Mouse (Mus musculus) hematopoietic stem cell, adult 5-6 weeks (primary cell): ENCODE results near the gene Mrm3. TPM values are rescaled to one million over a fixed set of nuclear protein-coding genes. Genes with fewer than 3 reads are reported as not detected.

Experiments used
- total RNA-seq: library from RNA; stranded (forward); fragments of 172-1452, 232-1000 nt; gene quantifications from 2 replicates; pipeline ENCODE4 v1.2.3, GENCODE M21; 2017

The Mrm3 gene
- total RNA-seq, 1 experiment from 2014 or later: 33.6 TPM

Other genes starting within 250 kb of the Mrm3 start
- not detected in 2 replicates for gene 1700016K19Rik, start 243.8 kb upstream of the Mrm3 start, total RNA-seq
- 4.6 and 9.3 TPM in 2 replicates for gene Rflnb, start 215.9 kb upstream of the Mrm3 start, total RNA-seq
- 38.3 and 47.8 TPM in 2 replicates for gene Vps53, start 64.1 kb upstream of the Mrm3 start, total RNA-seq
- 3.4 and 5.3 TPM in 2 replicates for gene Fam57a, start 64.0 kb upstream of the Mrm3 start, total RNA-seq
- 0.65 and 1.1 TPM in 2 replicates for gene Dbil5, start 26.1 kb upstream of the Mrm3 start, total RNA-seq
- 20.7 and 37.8 TPM in 2 replicates for gene Gemin4, start 26.1 kb upstream of the Mrm3 start, total RNA-seq
- gene Glod4, start within 50 bp of the Mrm3 start, total RNA-seq: 295 and 311 TPM in 2 replicates
- gene Nxn, start 155.4 kb downstream of the Mrm3 start, total RNA-seq: 7.9 and 13.3 TPM in 2 replicates
- 6.7 and 10.2 TPM in 2 replicates for gene Timm22, start 163.2 kb downstream of the Mrm3 start, total RNA-seq